Mouse (Mus musculus): ENCODE results near the gene Cacna1s. TPM values are rescaled to one million over a fixed set of nuclear protein-coding genes. Genes with fewer than 3 reads are reported as not detected.
A peak's percentile ranks its signal among the peaks of the same experiment; 100 is the strongest.

Cacna1s gene
- total RNA-seq, 1 experiment: 15.8 TPM

GRCm38 (mm10) chr1:136132386-136133201 lies 80.0 kb downstream of the Cacna1s start:
- DNase-seq (ENCODE audit: low read depth, low spot score): no peak
- H3K4me1 ChIP-seq (ENCODE audit: control insufficient read depth in 2 of 2, insufficient read depth in 2 of 2, low read length in 2 of 2, poor library complexity in 1 of 2): peaks cover 9 to 18% of the 10 kb centered on the region in 2 experiments; a peak in 1 of 4 replicates
- H3K36me3 ChIP-seq (ENCODE audit: control insufficient read depth, insufficient read depth, low read length, poor library complexity, severe bottlenecking): no peaks in the 10 kb centered on the region

GRCm38 (mm10) chr1:136133570-136134240 lies 81.2 kb downstream of the Cacna1s start:
- DNase-seq (ENCODE audit: low read depth, low spot score): no peak
- no peak overlapping the region for H3K9ac ChIP-seq (ENCODE audit: insufficient read depth, low read depth, low read length, poor library complexity, severe bottlenecking)
- no peaks in the 10 kb centered on the region for H3K36me3 ChIP-seq (ENCODE audit: control insufficient read depth, insufficient read depth, low read length, poor library complexity, severe bottlenecking)
- no peak overlapping the region for H3K4me3 ChIP-seq (ENCODE audit: insufficient read depth in 1 of 2, low read depth in 1 of 2, low read length in 2 of 2, poor library complexity in 1 of 2, severe bottlenecking in 1 of 2)
- H3K9me3 ChIP-seq (ENCODE audit: control insufficient read depth, insufficient read depth, low read depth, low read length): no peaks in the 10 kb centered on the region
- peaks cover 9 to 28% of the 10 kb centered on the region in 2 experiments; a peak in 2 of 4 replicates for H3K4me1 ChIP-seq (ENCODE audit: control insufficient read depth in 2 of 2, insufficient read depth in 2 of 2, low read length in 2 of 2, poor library complexity in 1 of 2)
- no peak overlapping the region for H3K27ac ChIP-seq (ENCODE audit: insufficient read depth, low read depth, low read length, poor library complexity, severe bottlenecking)
- in situ Hi-C loops (cut with MboI; ENCODE audit: low sequenced_read_pairs in 2 of 2, unreplicated experiment in 2 of 2): no loop called here
- no peak for TF ChIP-seq HCFC1 (IDR thresholded peaks at IDR 0.05; ENCODE audit: borderline replicate concordance, insufficient read depth, low read length)

More at GRCm38 (mm10) chr1:136132386-136133201, 80.0 kb downstream of the Cacna1s start:
- Histone ChIP-seq H3K4me3 (ENCODE audit: insufficient read depth in 1 of 2, low read depth in 1 of 2, low read length in 2 of 2, poor library complexity in 1 of 2, severe bottlenecking in 1 of 2) (peak overlapping the region in 1 of 2 experiments; percentile 94; a peak in 1 of 4 replicates), H3K27ac (ENCODE audit: insufficient read depth, low read depth, low read length, poor library complexity, severe bottlenecking) (no peak overlapping the region), H3K9ac (ENCODE audit: insufficient read depth, low read depth, low read length, poor library complexity, severe bottlenecking) (no peak overlapping the region), H3K9me3 (ENCODE audit: control insufficient read depth, insufficient read depth, low read depth, low read length) (no peaks in the 10 kb centered on the region)
- in situ Hi-C loops (cut with MboI; ENCODE audit: low sequenced_read_pairs in 2 of 2, unreplicated experiment in 2 of 2): no loop called here
- no peak for TF ChIP-seq ZC3H11A (IDR thresholded peaks at IDR 0.05; ENCODE audit: borderline replicate concordance, low read depth, low read length)
- TF ChIP-seq ZNF384 (IDR thresholded peaks at IDR 0.05; ENCODE audit: low read depth, low read length): no peak
- TF ChIP-seq MAFK (IDR thresholded peaks at IDR 0.05; ENCODE audit: insufficient read depth, low read depth, low read length): no peak
- TF ChIP-seq HCFC1 (IDR thresholded peaks at IDR 0.05; ENCODE audit: borderline replicate concordance, insufficient read depth, low read length): no peak
- TF ChIP-seq CHD2 (IDR thresholded peaks at IDR 0.05; ENCODE audit: low read depth, low read length): no peak

GRCm38 (mm10) chr1:136134547-136134946 lies 82.0 kb downstream of the Cacna1s start:
- Histone ChIP-seq H3K36me3 (ENCODE audit: control insufficient read depth, insufficient read depth, low read length, poor library complexity, severe bottlenecking) (no peaks in the 10 kb centered on the region), H3K4me3 (ENCODE audit: insufficient read depth in 1 of 2, low read depth in 1 of 2, low read length in 2 of 2, poor library complexity in 1 of 2, severe bottlenecking in 1 of 2) (no peak overlapping the region), H3K9ac (ENCODE audit: insufficient read depth, low read depth, low read length, poor library complexity, severe bottlenecking) (no peak overlapping the region), H3K9me3 (ENCODE audit: control insufficient read depth, insufficient read depth, low read depth, low read length) (no peaks in the 10 kb centered on the region), H3K27ac (ENCODE audit: insufficient read depth, low read depth, low read length, poor library complexity, severe bottlenecking) (no peak overlapping the region), H3K4me1 (ENCODE audit: control insufficient read depth in 2 of 2, insufficient read depth in 2 of 2, low read length in 2 of 2, poor library complexity in 1 of 2) (peaks cover 9 to 30% of the 10 kb centered on the region in 2 experiments; a peak in 3 of 4 replicates)
- in situ Hi-C loops (cut with MboI; ENCODE audit: low sequenced_read_pairs in 2 of 2, unreplicated experiment in 2 of 2): no loop called here
- no peak for DNase-seq (ENCODE audit: low read depth, low spot score)
- TF ChIP-seq HCFC1 (IDR thresholded peaks at IDR 0.05; ENCODE audit: borderline replicate concordance, insufficient read depth, low read length) (no peak), ZC3H11A (IDR thresholded peaks at IDR 0.05; ENCODE audit: borderline replicate concordance, low read depth, low read length) (no peak), CHD2 (IDR thresholded peaks at IDR 0.05; ENCODE audit: low read depth, low read length) (no peak), MAFK (IDR thresholded peaks at IDR 0.05; ENCODE audit: insufficient read depth, low read depth, low read length) (no peak), ZNF384 (IDR thresholded peaks at IDR 0.05; ENCODE audit: low read depth, low read length) (no peak)

GRCm38 (mm10) chr1:136135046-136135445 lies 82.5 kb downstream of the Cacna1s start:
- in situ Hi-C loops (cut with MboI; ENCODE audit: low sequenced_read_pairs in 2 of 2, unreplicated experiment in 2 of 2): no loop called here
- DNase-seq (ENCODE audit: low read depth, low spot score): no peak
- H3K36me3 ChIP-seq (ENCODE audit: control insufficient read depth, insufficient read depth, low read length, poor library complexity, severe bottlenecking): no peaks in the 10 kb centered on the region
- no peak overlapping the region for H3K4me3 ChIP-seq (ENCODE audit: insufficient read depth in 1 of 2, low read depth in 1 of 2, low read length in 2 of 2, poor library complexity in 1 of 2, severe bottlenecking in 1 of 2)
- peaks cover 7 to 30% of the 10 kb centered on the region in 2 experiments; a peak in 3 of 4 replicates for H3K4me1 ChIP-seq (ENCODE audit: control insufficient read depth in 2 of 2, insufficient read depth in 2 of 2, low read length in 2 of 2, poor library complexity in 1 of 2)
- no peak overlapping the region for H3K27ac ChIP-seq (ENCODE audit: insufficient read depth, low read depth, low read length, poor library complexity, severe bottlenecking)
- H3K9me3 ChIP-seq (ENCODE audit: control insufficient read depth, insufficient read depth, low read depth, low read length): no peaks in the 10 kb centered on the region
- no peak overlapping the region for H3K9ac ChIP-seq (ENCODE audit: insufficient read depth, low read depth, low read length, poor library complexity, severe bottlenecking)
- TF ChIP-seq ZC3H11A (IDR thresholded peaks at IDR 0.05; ENCODE audit: borderline replicate concordance, low read depth, low read length) (no peak), CHD2 (IDR thresholded peaks at IDR 0.05; ENCODE audit: low read depth, low read length) (no peak), HCFC1 (IDR thresholded peaks at IDR 0.05; ENCODE audit: borderline replicate concordance, insufficient read depth, low read length) (no peak), MAFK (IDR thresholded peaks at IDR 0.05; ENCODE audit: insufficient read depth, low read depth, low read length) (no peak), ZNF384 (IDR thresholded peaks at IDR 0.05; ENCODE audit: low read depth, low read length) (no peak)

Measured in ES-E14 (cell line).